Mouse (Mus musculus) ZHBTc4 (cell line): ENCODE results near the gene Prss33.
"Not testable (repeated sequence)": the region's sequence is repeated elsewhere in the genome, so short reads cannot be mapped to it uniquely, and the experiment has no call there.

Experiments used
- DNase-seq: peaks from one replicate; pipeline ENCODE4 v3.0.0-alpha.2; 2011; ENCODE audit warnings: low read depth, low spot score

The Prss33 gene

DNA sequence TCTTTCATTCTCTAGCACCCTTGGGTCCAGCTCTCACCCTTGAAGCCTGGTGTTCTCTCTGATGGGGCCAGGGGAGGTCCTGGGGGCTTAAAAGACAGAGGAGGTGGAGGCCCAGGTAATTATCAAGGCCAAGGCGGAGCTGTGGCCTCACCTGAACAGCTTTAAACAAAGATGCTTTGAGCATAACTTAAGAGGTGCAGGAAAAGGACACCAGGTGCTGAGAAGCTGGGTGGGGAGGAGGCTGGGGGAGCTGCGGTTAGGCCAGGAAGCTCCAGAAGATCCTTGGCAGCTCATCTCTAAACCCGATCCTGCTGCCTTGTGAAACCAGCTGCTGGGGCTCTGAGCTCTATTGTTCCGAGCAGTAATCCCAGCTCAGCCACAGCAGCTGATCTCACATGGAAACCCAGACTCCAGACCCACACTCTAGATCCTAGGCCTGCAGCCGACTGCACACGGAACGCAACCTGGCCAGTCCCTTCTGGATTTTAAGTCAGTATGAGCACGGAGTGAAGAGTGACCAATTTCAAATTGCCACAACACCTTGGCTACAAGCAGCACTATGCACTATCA, at the start of gene Prss33:
Prss33 (minus strand) TSS at position 51 of the 570 bp plus-strand sequence.
- no peak for DNase-seq

DNA sequence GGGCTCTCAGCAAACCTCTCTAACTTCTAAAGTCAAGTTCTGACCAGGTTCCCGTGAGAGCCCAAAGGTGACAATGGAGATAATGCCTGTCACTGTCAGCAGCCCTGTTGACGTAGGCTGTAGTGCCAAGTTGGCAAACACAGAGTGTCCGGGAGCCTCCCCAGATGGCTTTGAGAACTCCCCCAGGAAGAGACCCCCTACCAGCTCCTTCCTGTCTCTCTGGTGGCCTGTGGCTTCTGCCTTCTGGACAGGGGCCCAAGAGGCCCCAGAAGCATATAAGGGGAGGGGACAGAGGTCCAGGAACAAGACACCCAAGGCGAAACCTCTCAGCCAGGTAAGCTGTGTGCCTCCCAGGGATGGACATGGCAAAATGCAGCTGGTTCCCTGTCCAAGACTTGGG, 44.7 kb upstream of the Prss33 start, which contains the start of the genes Dcpp1 and Dcpp2:
Dcpp1 (plus strand) TSS at position 301 of the 400 bp plus-strand sequence.
Dcpp2 (plus strand) TSS at position 305 of the 400 bp plus-strand sequence.
- DNase-seq: not testable (repeated sequence)

DNA sequence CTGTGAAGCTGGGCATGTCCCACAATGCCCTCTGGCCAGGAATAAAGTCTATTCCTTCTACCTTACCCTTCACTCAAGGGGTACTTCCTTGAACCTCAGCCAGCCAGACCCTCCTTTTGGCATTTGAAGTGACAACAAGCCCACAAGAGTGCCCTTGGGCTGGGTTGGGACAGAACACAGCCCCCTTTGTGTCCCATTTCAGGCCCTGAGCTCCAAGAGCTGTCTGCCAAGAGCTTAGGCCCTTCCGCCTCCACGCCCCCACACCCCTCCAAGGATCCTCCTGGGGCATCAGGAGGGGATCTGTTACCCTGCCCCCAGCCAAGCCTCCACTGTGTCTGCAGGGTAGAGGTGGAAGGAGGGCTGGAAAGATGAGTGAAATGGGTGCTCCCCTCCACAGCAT, 41.3 kb upstream of the Prss33 start:
- no peak for DNase-seq

DNA sequence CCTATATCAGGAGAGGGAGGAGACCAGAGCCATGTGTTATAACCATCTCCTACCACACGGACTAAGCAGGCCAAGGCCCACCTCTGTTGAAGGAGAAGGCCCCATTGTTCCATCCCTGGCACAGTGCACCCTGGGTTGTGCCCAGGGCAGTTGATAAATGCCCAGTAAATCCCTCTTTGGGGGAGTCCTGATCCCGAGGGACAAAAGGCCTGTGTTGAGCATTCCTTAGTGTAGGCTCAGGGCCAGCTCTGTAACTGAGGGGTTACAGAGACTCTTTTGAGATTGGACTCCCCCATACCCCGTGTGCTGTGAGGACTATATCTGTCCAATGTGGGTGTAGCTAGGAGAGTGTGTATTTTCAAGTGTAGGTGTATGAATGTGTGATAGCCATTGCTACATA, 40.9 kb upstream of the Prss33 start:
- no peak for DNase-seq

DNA sequence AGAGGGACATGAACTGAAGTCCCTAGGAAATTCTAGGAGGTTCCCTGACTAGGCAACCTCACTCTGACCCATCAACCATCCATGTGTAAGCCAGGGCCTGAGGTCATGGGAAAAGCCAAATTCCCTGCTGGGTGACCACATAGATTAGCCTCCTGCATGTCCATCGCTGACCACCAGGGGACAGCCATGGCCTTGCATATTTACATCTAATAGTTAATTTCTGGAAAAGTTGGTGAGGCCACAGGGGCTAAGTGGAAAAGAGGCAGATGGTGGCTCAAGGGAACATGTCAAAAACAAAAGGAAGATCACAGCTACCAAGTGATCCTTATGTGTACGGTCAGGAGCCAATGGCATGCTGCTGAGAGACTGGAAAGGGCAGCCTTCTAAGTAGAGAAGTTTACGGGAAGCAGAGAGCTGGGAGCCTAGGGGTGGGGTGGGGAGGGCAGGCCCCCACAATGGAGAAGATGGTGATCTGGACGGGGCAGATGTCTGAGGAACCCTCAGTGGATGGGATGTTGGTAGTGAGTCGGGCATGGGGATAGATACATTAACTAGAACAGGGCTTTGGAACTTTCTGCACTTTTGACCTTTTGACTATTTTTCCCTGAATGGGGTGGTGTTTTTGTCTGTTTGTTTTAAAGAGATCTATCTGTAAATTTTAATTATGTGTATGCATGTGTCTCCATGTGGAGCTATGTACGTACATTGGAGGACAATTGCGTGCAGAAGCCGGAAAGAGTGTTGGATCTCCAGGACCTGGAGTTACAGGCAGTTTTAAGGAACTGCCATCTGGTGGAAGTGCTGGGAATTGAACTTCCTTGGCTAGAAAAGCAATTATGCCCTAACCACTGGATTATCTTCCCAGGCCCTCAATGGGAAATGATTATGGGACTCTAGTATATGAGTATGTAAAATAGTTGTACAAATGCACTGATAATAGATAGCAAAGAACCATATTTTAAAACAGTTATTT, 38.3 kb upstream of the Prss33 start:
- peak; percentile 43 for DNase-seq

DNA sequence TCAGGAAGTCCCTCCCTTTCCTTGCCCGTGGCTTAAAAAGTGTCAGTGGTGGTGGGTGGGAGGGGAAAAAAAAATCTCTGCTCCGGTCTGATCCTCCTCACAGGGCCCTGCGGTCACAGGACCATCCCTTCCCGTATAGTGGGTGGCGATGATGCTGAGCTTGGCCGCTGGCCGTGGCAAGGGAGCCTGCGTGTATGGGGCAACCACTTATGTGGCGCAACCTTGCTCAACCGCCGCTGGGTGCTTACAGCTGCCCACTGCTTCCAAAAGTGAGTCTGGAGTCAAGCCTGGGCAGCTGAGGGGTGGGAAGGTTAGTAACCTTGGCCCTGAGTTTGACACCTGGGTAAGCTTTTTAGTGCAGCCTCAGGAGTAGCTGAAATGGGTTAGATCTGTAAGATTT, 32.7 kb upstream of the Prss33 start:
- DNase-seq: no peak

DNA sequence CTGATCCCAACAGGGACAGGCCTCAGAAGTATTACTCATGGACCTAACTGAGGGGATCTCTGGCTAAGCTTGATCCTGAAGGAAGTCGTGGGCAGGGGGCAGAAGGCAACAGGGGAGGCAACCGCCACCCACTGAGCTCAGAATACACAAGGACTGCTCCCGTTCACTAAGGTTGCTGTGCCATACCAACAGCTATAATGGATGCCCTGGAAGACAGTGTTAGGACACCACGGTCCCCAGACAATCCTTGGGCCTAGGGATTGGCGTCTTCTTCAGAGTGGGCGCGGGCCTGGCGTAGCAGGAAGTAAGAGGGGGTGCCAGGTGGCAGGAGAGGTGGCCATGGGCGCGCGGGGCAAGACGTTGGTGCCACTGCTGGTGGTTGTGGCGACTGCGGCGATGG, 31.9 kb upstream of the Prss33 start, which contains the start of gene Prss21:
Prss21 (plus strand) TSS at position 301 of the 400 bp plus-strand sequence.
- DNase-seq: no peak

DNA sequence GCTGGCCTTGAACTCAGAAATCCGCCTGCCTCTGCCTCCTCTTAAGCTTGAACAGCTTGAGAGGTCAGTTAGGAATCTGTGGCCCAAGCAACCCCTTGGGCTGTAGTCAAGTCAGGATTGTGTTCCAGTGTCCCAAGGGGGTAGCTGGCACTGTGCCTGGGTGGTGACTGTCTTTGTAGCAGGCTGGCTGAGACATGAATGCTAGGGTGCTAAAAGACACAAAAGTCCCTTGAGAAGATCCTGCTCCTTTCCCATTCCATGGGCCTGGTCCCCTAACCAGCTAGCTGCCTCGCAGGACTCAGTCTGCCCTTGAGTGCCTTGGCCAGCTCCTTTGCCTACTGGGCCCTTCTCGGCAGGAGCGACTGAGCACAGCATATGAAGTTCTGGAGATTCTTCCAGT, 27.1 kb upstream of the Prss33 start:
- no peak for DNase-seq

DNA sequence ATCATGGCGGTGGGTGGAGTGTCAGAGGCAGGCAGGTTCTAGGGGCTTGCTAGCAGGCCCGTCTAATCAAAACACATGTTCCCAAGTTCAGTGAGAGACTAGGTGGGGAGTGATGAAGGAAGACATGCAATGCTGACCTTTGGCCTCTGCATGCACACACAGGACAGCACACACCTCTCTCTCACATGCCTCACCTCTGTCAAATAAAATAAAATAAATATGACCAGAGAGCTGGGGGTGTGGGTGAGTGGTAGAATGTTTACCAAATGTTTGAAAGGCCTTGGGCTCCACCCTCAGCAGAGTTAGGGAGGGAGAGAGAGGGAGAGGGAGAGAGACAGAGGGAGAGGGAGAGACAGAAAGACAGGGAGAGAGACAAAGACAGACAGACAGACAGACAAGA, 22.1 kb upstream of the Prss33 start:
- DNase-seq: no peak

DNA sequence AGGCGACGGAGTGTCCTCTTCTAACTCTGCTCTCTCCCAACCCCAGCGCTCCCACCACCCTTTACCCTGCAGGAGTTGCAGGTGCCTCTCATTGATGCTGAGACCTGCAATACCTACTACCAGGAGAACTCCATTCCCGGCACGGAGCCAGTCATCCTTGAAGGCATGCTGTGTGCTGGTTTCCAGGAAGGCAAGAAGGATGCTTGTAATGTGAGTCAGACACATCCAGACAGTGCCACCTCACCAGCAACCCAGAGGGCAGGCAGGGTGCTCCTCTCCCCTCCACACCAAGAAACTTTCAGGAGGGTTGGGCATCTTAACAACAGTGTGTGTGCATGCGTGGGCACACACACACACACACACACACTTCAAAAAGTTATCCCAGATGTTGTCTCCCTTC, 21.3 kb upstream of the Prss33 start:
- DNase-seq: no peak

DNA sequence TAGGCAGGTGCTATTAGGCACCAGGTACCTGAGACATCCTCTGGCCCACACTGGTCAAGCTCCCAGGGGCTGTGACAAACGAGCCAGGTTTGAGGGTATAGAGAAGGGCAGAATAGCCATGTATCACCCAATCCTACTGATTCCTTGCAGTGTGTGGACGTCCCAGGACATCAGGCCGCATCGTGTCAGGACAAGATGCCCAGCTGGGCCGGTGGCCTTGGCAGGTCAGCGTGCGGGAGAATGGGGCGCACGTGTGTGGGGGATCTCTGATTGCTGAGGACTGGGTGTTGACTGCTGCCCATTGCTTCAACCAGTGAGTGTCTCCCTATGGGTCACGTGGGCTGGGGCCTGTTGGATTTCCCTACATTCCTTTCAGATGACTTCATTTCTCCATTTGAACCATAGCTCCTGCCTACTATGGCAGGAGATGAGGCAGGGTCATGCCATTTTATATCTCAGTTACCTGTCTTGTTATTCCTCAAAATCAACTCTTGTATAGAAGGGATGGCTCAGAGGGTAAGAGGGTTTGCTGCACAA, 18.4 kb upstream of the Prss33 start:
- DNase-seq: no peak

DNA sequence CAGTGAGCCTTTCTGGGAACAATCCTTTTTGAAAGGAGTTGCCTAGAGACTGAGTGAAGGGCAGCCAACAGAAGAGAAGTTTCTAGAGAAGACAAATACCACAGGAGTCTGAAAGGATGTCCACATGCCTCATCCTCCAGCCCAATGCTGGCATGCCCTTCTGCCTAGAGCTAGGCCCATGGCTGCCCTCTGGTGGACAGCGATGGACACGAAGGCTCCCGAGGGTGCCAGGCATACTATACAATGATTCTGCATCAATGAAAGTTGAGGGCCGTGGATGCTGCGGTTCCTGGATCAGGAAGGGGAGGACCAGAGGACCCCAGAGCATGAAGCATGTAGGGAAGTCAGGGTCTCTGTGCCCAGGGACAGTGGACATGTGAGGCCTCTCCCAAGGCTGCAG, 17.4 kb upstream of the Prss33 start:
- peak; percentile 59 for DNase-seq

DNA sequence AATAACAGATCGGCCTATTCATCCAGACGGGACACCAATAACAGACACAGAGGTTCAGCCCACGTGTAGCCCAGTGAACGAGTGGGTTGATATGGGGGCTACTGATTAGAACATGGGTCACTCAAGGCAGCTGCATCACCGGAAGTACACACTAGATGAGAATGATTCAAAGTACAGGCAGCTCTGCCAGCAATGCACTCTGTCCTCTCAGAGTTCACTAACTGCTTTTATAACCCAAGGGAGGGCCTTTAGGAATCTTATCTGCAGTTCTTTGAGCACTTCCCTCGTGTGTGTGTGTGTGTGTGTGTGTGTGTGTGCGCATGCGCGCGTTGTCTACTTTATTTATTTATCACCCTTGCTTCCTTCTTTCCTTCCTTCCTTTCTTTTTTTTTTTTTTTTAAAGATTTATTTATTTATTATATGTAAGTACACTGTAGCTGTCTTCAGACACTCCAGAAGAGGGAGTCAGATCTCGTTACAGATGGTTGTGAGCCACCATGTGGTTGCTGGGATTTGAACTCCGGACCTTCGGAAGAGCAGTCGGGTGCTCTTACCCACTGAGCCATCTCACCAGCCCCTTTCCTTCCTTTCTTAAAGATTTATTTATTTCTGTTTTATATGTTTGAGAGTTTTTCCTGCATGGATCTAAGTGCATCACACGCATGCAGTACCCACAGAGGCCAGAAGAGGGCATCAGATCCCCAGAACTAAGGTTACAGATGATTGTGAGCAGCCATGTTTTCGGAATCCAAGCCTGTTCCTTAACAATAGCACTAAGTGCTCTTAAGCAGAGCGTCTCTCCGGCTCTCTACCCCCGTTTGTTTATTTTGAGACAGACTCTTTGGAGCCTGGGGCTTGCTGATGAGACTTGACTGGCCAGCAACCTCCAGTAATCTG, 15.2 kb upstream of the Prss33 start:
- DNase-seq: peak; percentile 87

DNA sequence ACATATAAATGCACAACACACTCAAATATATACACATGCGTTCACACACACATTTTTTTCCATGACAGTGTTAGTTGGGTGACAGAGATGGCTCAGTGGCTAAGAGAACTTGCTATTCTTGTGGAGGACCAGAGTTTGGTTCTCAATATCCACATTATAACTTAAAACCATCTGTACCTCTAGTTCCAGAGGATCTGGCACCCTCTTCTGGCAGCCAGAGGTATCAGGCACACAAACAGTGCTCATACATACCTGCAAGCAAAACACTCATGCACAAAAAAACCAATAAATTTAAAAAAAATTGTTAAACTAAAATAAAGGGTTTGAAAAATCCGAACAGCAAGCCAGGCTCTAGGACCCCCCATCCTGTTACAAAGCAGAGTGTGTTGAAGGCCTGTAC, 14.2 kb upstream of the Prss33 start:
- DNase-seq: no peak

DNA sequence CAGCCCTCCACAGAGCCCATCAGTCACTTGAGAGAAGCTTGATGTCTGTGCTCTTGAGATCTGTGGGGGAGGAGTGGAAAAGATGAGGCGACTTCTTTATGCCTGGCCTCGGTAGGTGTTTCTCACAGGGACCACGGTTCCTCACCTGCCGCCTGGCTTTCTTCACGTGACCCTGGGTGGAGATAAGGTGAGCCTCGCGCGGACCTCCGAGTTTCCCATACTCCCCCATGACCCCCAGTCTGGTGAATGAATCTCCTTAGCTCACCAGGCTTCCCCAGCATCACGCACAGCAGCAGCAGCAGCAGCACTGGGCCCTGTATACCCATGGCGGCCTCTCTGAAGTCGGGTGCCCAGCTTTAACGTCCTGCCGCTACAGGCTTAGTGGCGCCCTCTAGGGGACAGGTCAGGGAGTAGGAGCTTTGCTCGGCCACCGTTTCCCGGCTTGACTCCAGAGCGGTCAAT, 8.0 kb upstream of the Prss33 start, which contains the start of the genes Prss32 and Prss41:
Prss32 (plus strand) TSS at position 44 of the 462 bp plus-strand sequence.
Prss41 (minus strand) TSS at position 361 of the 462 bp plus-strand sequence.
- DNase-seq: peak; percentile 87

DNA sequence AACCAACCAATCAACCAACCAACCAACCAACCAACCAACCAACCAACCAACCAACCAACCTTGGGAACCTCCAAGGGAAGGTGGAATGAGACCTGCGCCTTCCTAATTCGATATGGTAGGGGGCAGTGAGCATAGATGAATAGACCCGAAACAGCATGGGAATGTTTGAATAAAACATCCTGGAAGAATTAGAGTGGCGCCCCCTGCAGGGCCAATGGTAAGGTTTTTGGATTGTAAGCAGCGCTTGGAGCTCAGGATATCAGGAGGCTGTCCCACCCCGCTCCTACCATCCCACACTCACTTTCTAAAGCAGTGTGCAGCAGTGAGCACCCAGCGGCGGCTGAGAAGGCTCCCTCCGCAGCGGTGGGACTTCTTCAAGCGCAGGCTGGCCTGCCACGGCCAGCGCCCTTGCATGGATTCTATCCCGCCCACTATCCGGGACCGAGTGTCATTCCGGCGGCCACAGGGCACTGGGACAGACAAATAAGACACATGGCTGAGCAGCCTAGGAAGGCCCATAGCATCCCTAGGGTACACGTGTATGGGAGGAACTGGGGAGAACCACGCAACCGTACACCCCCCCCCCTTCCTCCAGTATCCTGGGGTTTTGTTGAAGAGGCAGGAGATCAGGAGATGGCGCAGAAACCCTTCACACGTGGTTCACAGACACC, 7.4 kb upstream of the Prss33 start:
- DNase-seq: peak; percentile 85

DNA sequence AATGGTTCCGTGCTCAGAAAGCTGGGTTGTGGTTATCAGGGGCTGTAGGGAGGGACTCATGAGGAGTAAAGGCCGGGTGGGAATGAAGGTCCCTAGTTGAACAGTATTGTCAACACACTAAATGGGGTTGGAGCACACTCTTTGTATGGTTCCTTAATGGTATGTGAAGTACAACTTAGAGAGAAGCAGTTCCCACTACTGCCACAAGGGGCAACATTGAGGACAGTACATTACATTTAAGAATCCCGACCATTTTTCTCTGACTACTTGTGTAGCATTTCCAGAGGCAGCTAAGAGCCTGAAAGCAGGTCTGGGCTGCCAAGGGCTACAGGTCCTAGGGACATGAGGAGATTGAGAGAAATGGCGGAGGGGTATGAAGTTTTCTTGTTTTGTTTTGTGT, 5.3 kb upstream of the Prss33 start:
- peak; percentile 82 for DNase-seq

DNA sequence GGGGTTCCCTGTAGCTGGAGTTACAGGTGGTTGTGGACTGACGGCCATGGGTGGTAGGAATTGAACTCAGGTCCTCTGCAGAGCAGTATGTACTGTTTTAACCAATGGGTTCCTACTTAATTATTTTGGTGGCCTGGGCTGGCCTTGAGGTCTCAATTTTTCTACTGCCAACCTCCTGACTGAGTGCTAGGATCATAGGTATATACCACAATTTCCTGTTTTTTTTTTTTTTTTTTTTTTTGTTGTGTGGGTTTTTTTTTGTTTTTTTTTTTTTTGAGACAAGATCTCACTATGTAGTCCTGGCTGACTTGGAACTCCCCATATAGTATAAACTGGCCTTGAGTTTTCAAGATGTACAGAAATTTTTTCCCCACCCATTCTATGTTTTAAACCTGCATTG, 4.7 kb downstream of the Prss33 start:
- no peak for DNase-seq

DNA sequence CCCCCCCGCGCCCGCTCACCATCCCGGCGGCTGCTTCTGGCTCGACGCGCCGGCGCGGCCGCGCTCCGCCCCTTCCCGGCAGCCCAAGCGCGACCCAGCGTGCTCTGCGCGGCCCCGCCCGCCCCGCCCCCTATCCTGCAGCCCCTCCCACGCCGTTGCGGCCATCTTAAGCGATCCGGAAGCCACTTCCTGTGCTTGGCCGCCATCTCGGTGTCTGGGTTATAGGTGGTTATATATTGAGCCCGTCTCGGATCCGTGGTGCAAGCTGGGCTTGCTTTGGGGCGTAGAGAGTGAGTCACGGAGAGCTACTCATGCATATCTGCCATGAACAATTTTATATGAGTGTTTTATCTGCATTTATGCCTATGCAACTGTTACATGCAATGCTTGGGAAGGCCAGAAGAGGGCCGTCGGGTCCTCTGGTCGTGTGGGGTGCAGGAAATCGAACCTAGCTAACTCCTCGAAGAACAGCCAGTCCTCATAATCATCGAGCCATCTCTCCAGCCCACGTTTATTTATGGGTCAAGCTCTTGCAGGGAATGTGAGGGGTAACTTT, 6.7 kb downstream of the Prss33 start, which contains the start of gene Elob:
Elob (minus strand) TSS at position 73 of the 556 bp plus-strand sequence.
- peak; percentile 91 for DNase-seq
